Mouse (Mus musculus) CD4-positive naive resting alpha-beta T cell, adult 76 days (primary cell): ENCODE data around the gene Olfr714. TPM values are rescaled to one million over a fixed set of nuclear protein-coding genes. Genes with fewer than 3 reads are reported as not detected.

Source experiments
- total RNA-seq: library from RNA; stranded (reverse); gene quantifications from one replicate; pipeline ENCODE4 v1.2.4, GENCODE M21; 2023

Gene Olfr714
- not detected for total RNA-seq

GRCm38 (mm10) chr7:107070681-107071080, at the start of gene Olfr714:
TSS of gene Olfr714 (plus strand) at chr7:107070981.

DNA sequence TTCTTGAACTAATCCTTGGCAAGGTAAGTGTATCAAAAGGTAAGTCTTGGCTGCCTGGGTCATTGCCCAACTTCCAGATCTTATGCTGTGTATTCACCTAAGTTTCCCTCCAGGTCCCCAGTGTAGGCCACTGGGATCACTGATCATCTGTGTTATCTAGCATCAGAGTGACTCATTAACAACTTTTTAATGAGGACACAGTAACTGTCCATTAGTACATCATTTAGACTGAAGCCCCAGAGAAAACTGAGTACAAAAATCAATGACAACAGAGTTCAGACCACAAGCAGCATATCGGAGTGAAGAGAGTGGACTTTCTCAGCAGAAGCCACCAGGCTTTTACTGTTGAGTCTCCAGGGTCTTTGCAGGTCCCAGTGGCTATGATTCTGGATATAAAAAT, 39.9 kb upstream of the Olfr714 start, which contains the start of gene Olfr713:
Olfr713 (plus strand) TSS at position 301 of the 400 bp plus-strand sequence.

GRCm38 (mm10) chr7:107092920-107093319, 22.1 kb downstream of the Olfr714 start, which contains the start of gene Olfr17:
TSS of gene Olfr17 (plus strand) at chr7:107093220.

DNA sequence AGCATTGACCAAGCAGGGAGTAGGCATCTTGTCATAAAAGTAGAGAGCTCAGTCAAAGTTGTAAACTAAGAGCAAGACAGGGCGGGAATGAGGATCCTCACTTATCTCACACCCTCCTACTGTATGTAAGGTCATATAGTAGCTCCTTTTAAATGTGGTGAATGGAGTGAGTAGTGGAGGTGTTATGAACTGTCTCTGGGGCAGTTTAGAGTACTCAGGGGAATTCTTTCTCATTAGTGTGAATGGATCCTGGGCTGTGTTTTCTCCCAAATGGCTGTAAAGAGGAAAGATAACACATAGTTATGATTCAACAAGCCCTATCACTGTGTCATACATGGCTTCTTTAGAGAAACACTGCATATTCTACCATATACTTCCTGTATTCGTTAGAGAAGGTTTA, 39.5 kb downstream of the Olfr714 start, which contains the start of gene Olfr715b:
Olfr715b (minus strand) TSS at position 101 of the 400 bp plus-strand sequence.

Other genes with a start within 250 kb of the Olfr714 start
- gene Olfr702, start 237.1 kb upstream of the Olfr714 start, total RNA-seq = not detected
- gene Olfr703, start 227.6 kb upstream of the Olfr714 start, total RNA-seq = not detected
- gene Olfr704, start 207.8 kb upstream of the Olfr714 start, total RNA-seq = not detected
- gene Olfr705, start 194.1 kb upstream of the Olfr714 start, total RNA-seq = not detected
- gene Olfr706, start 182.8 kb upstream of the Olfr714 start, total RNA-seq = not detected
- not detected for gene Olfr707, start 169.7 kb upstream of the Olfr714 start, total RNA-seq
- not detected for gene Olfr1532-ps1, start 163.0 kb upstream of the Olfr714 start, total RNA-seq
- gene Olfr709-ps1, start 138.8 kb upstream of the Olfr714 start, total RNA-seq = not detected
- gene Olfr710, start 122.7 kb upstream of the Olfr714 start, total RNA-seq = not detected
- gene Olfr6, start 107.0 kb upstream of the Olfr714 start, total RNA-seq = not detected
- not detected for gene Olfr711, start 95.5 kb upstream of the Olfr714 start, total RNA-seq
- not detected for gene Olfr2, start 64.9 kb upstream of the Olfr714 start, total RNA-seq
- not detected for gene Olfr713, start 39.8 kb upstream of the Olfr714 start, total RNA-seq
- gene Olfr17, start 22.2 kb downstream of the Olfr714 start, total RNA-seq = not detected
- not detected for gene Olfr715b, start 39.4 kb downstream of the Olfr714 start, total RNA-seq
- gene Olfr715, start 60.1 kb downstream of the Olfr714 start, total RNA-seq = not detected
- not detected for gene Olfr716, start 67.3 kb downstream of the Olfr714 start, total RNA-seq
- gene Nlrp14, start 96.0 kb downstream of the Olfr714 start, total RNA-seq = not detected
- not detected for gene Rbmxl2, start 138.5 kb downstream of the Olfr714 start, total RNA-seq